Comparison of ENCODE assay signal across 7 mouse cellular contexts in genomic region chrX:11807253-11807882, GRCm38 (mm10).
DNase-seq lines count a peak whose midpoint lies in the region; ATAC-seq and TF ChIP-seq lines count a peak whose summit lies in the region.

No protein-coding gene starts in this region.

- 7% methylated on average over 60 of the region's 71 CpGs for WGBS in embryonic facial prominence, embryonic 15.5 days
- 6% methylated on average over 34 of the region's 71 CpGs for WGBS in hindbrain, embryonic 14.5 days
- WGBS in stomach, embryonic 14.5 days: 5% methylated on average over 63 of the region's 71 CpGs

- ATAC-seq in CD4-positive, CD25-positive, alpha-beta regulatory T cell, adult 4 months: peak; percentile 49
- ATAC-seq in embryonic facial prominence, embryonic 15.5 days (ENCODE audit: insufficient number of reproducible peaks, low FRiP score, low TSS enrichment, low read depth): peak; percentile 63; the same call in 1 of the 2 replicates
- ATAC-seq in hindbrain, embryonic 14.5 days (ENCODE audit: low FRiP score): peak; percentile 80
- peak; percentile 64 for ATAC-seq in stomach, embryonic 14.5 days (ENCODE audit: insufficient number of reproducible peaks, insufficient read depth, low FRiP score, low read depth)

- H3K9ac ChIP-seq in ES-E14 (ENCODE audit: insufficient read depth, low read depth, low read length, poor library complexity, severe bottlenecking): peak overlapping the region; percentile 47; the same call in 1 of the 2 replicates
- no peak overlapping the region for H3K9ac ChIP-seq in embryonic facial prominence, embryonic 15.5 days
- H3K9ac ChIP-seq in hindbrain, embryonic 14.5 days: peak overlapping the region; percentile 55
- peak overlapping the region; percentile 38; the same call in 1 of the 2 replicates for H3K9ac ChIP-seq in stomach, embryonic 14.5 days (replicated peaks; ENCODE audit: low read depth, low read length)

- in situ Hi-C loops in ES-E14 (cut with MboI; ENCODE audit: low sequenced_read_pairs in 2 of 2, unreplicated experiment in 2 of 2): no loop called here

- no peaks in the 10 kb centered on the region for H3K9me3 ChIP-seq in ES-E14 (ENCODE audit: control insufficient read depth, insufficient read depth, low read depth, low read length)
- H3K9me3 ChIP-seq in embryonic facial prominence, embryonic 15.5 days (replicated peaks): no peaks in the 10 kb centered on the region
- H3K9me3 ChIP-seq in hindbrain, embryonic 14.5 days (ENCODE audit: control insufficient read depth, low read length): no peaks in the 10 kb centered on the region
- no peaks in the 10 kb centered on the region for H3K9me3 ChIP-seq in stomach, embryonic 14.5 days (ENCODE audit: control insufficient read depth, low read depth, low read length)

- no peak for DNase-seq in ES-E14 (ENCODE audit: low read depth, low spot score)
- DNase-seq in hindbrain, embryonic 14.5 days (ENCODE audit: low spot score): peak; percentile 48
- DNase-seq in left cerebral cortex, postnatal 14 days (ENCODE audit: low spot score in 2 of 2): peak; percentile 46 to 58
- DNase-seq in mesoderm, embryonic 11.5 days (ENCODE audit: low read depth, low spot score): peak; percentile 49

- H3K4me1 ChIP-seq in ES-E14 (ENCODE audit: control insufficient read depth in 2 of 2, insufficient read depth in 2 of 2, low read length in 2 of 2, poor library complexity in 1 of 2): peaks cover 0 to 8% of the 10 kb centered on the region in 2 experiments; a peak in 1 of 4 replicates
- H3K4me1 ChIP-seq in embryonic facial prominence, embryonic 15.5 days: peaks cover 16% of the 10 kb centered on the region
- peaks cover 15% of the 10 kb centered on the region; the same call in 1 of the 2 replicates for H3K4me1 ChIP-seq in hindbrain, embryonic 14.5 days (replicated peaks; ENCODE audit: control insufficient read depth, insufficient read depth, low read length)
- H3K4me1 ChIP-seq in stomach, embryonic 14.5 days (ENCODE audit: control insufficient read depth, insufficient read depth, low read length): peaks cover 6% of the 10 kb centered on the region

- peaks cover 52% of the 10 kb centered on the region for H3K27me3 ChIP-seq in embryonic facial prominence, embryonic 15.5 days
- peaks cover 38% of the 10 kb centered on the region; the same call in 1 of the 2 replicates for H3K27me3 ChIP-seq in hindbrain, embryonic 14.5 days (ENCODE audit: control insufficient read depth, insufficient read depth, low read length)
- no peaks in the 10 kb centered on the region for H3K27me3 ChIP-seq in stomach, embryonic 14.5 days (ENCODE audit: control insufficient read depth, insufficient read depth, low read length)

- no peaks in the 10 kb centered on the region for H3K36me3 ChIP-seq in ES-E14 (ENCODE audit: control insufficient read depth, insufficient read depth, low read length, poor library complexity, severe bottlenecking)
- H3K36me3 ChIP-seq in embryonic facial prominence, embryonic 15.5 days: no peaks in the 10 kb centered on the region
- no peaks in the 10 kb centered on the region for H3K36me3 ChIP-seq in hindbrain, embryonic 14.5 days (replicated peaks; ENCODE audit: control insufficient read depth, insufficient read depth)
- no peaks in the 10 kb centered on the region for H3K36me3 ChIP-seq in stomach, embryonic 14.5 days (ENCODE audit: control insufficient read depth, insufficient read depth, low read length)

- no peak overlapping the region for H3K27ac ChIP-seq in ES-E14 (ENCODE audit: insufficient read depth, low read depth, low read length, poor library complexity, severe bottlenecking)
- H3K27ac ChIP-seq in embryonic facial prominence, embryonic 15.5 days (replicated peaks): 0 out of 2 replicates have a peak overlapping the region, but pooled peaks have one; percentile 28
- H3K27ac ChIP-seq in hindbrain, embryonic 14.5 days: peak overlapping the region; percentile 87
- H3K27ac ChIP-seq in stomach, embryonic 14.5 days (ENCODE audit: low read length): peak overlapping the region; percentile 48; the same call in 1 of the 2 replicates

- peak overlapping the region; percentile 73 for H3K4me2 ChIP-seq in embryonic facial prominence, embryonic 15.5 days (replicated peaks)
- peak overlapping the region; percentile 53 for H3K4me2 ChIP-seq in hindbrain, embryonic 14.5 days (replicated peaks)
- peak overlapping the region; percentile 55 for H3K4me2 ChIP-seq in stomach, embryonic 14.5 days (replicated peaks; ENCODE audit: low read depth, low read length)

- peak overlapping the region; percentile 54 to 66 for H3K4me3 ChIP-seq in ES-E14 (ENCODE audit: insufficient read depth in 1 of 2, low read depth in 1 of 2, low read length in 2 of 2, poor library complexity in 1 of 2, severe bottlenecking in 1 of 2)
- H3K4me3 ChIP-seq in embryonic facial prominence, embryonic 15.5 days (replicated peaks): peak overlapping the region; percentile 46
- H3K4me3 ChIP-seq in hindbrain, embryonic 14.5 days (replicated peaks; ENCODE audit: low read length): peak overlapping the region; percentile 36
- H3K4me3 ChIP-seq in stomach, embryonic 14.5 days (ENCODE audit: low read depth, low read length): peak overlapping the region; percentile 38

- intact Hi-C loops in left cerebral cortex, postnatal 14 days (cut with DNase I): loop anchor here (5.0 to 10.0 kb wide), 3 partner anchors 143 to 270 kb away; no protein-coding TSS in a partner anchor

TF ChIP-seq in ES-E14, 5 proteins besides CTCF, POLR2A, EP300 and RAD21:
- TF ChIP-seq MAFK (IDR thresholded peaks at IDR 0.05; ENCODE audit: insufficient read depth, low read depth, low read length): 0 out of 2 replicates have a peak, but pooled peaks have one; percentile 11
- TF ChIP-seq ZNF384 (IDR thresholded peaks at IDR 0.05; ENCODE audit: low read depth, low read length): no peak
TF ChIP-seq in ES-E14: peak in this region for 1.
